Mouse (Mus musculus): ENCODE data around the gene Sox14.

Gene Sox14

DNA sequence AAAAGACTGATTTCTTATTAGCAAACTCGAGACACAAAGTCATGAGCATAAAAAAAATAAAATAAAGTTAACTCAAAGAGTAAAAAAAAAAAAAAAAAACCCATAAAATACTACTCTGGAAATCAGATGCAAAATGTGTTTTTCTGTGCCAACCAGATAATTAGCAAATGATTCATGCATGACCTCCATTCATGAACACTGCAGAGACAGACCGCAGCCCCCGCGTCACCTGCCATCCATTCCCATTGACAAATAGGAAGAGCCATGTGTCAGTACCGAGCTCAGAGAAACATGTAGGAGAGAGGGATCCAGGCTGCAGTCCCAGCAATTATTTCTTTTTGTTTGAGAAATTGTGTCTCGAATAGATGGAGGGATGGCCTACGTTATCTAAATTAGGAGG is 25.6 kb downstream of the Sox14 start:
- no peak for DNase-seq (ENCODE audit: low read depth, low spot score)

DNA sequence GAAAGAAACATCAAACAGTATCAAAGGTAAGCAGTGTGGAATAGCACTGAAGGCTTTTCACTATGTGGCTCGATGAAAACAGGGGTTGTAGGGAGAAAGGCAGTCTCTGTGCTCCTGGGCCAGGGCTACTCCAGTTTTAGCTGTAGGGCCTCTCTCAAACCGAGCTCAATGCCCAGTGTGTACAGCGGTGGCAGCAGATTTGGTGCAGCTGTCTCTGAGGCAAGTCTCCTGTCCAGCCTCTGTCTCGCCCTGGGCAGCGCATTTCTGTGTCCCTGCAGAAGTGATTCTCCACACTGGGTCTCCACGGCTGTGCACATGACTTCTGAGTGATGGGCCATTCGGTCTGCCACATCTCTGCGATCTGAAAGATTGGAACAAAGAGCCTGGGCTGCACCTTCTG is 27.6 kb downstream of the Sox14 start:
- DNase-seq (ENCODE audit: low read depth, low spot score) = no peak

DNA sequence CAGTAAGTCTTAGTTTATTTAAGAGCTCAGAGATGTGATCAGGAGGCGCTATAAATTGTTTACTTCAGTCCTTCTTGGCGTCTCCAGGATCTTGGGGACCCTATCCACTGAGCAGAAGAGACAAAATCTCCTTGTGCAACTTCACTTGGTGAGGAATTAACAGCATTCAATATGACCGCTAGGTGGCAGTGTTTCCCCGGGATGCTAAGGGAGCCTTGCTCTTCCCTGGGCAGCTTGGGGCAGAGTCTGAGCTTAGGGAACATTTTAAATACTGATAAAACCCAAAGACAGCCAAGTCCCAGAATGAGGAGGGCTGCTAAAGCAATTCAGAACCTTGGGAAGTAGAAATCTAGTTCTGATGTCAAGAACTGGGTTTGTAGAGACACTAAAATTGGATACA is 29.1 kb downstream of the Sox14 start:
- DNase-seq (ENCODE audit: low read depth, low spot score) = peak; percentile 71

DNA sequence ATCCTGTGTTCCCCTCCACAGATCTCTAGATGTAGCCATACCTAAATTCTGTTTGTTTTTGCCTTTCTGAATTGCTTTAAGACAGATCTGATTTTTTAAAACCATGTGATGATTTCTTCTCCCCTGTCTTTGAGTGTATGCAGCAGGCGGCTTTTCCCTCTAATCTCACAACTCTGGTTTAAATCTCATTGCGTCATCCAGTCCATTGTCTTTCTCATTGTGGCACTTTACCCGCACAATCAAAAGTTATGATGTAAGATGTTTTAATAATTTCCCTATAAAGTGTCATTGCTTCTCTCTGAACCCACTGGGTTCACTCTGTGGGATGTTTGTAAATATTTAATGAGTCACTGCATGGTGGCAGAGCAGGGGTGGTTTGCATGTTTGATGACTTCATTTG is 36.6 kb downstream of the Sox14 start:
- no peak for DNase-seq (ENCODE audit: low read depth, low spot score)

DNA sequence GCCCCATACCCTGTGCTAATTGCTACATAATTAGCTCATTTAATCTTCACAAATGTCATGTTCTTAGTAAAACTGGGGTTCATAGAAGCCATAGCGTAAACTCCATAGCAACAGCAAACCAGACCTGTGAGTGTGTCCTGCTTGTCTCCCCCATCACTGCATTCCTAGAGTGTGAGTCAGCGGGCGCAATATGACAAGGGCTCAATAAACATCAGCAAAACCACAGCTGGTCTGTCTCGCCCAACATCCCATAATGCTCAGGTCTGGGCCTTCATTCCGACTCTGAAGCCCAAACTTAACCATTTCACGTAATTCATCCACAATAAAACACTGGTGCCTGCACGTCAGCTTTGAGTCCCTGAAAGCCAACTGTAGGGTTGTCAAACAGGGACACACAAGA is 37.1 kb downstream of the Sox14 start:
- DNase-seq (ENCODE audit: low read depth, low spot score) = no peak

DNA sequence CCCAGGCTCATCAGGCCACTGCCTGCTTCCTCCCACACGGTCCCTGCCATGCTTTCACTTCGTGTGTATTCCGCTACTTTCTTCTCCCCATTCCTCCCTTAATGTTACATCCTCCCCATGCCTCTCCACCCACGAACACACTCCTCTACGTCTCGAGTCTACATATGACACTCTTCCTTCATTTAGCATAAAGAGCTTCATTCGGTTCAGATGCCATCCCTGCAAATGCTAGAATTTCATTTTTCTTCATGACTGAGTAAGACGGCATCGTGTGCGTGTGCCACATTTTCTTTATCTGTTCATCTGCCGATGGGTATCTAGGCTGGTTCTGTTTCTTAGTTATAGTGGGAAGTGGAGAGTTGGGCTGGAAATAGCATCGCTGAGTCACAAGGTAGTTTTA is 39.3 kb downstream of the Sox14 start:
- no peak for DNase-seq (ENCODE audit: low read depth, low spot score)

GRCm38 (mm10) chr9:99835624-99836430 is 40.1 kb downstream of the Sox14 start:
- DNase-seq (ENCODE audit: low read depth, low spot score) = no peak

All from ES-CJ7 (cell line).